Mouse (Mus musculus) liver, embryonic 14.5 days (tissue): ENCODE data around the gene Pikfyve.

ENCODE experiments used
- CTCF ChIP-seq: IDR thresholded peaks from 2 replicates; pipeline ENCODE4 v1.5.1; 2016; ENCODE audit warnings: antibody characterized with exemption, low read depth, control low read depth
- EP300 ChIP-seq: IDR thresholded peaks from 2 replicates; pipeline ENCODE4 v1.6.1; 2016; ENCODE audit warnings: antibody characterized with exemption, low read depth

- TF ChIP-seq CTCF, result no peak
- no peak for TF ChIP-seq EP300
Observed at GRCm38 (mm10) chr1:65162210-65162609, 24.3 kb upstream of the Pikfyve start.
